Mouse (Mus musculus) forebrain, embryonic 15.5 days (tissue): ENCODE measurements at regions not wholly inside any gene's neighbourhood (a gene's known extent, or its start where the extent isn't known, plus 50 kb on each side); places are given as distances from the start of the nearest gene placed in this dataset.

Experiments used
- ATAC-seq: fragments of 200-750 bp; cut with Nextera tagmentation; replicated peaks from 2 replicates; pipeline ENCODE4 v1.8.0; 2017; ENCODE audit warnings: mild to moderate bottlenecking, moderate TSS enrichment, moderate library complexity
- H3K27ac ChIP-seq: fragments of 300-500 bp; sonication (generic); replicated peaks from 2 replicates; pipeline ENCODE4 v1.5.1; 2015; ENCODE audit warnings: mild to moderate bottlenecking, inconsistent platforms
- H3K27me3 ChIP-seq: fragments of 300-500 bp; sonication (generic); 2 replicates; pipeline ENCODE4 v1.6.1; 2015; ENCODE audit warnings: inconsistent platforms
- H3K36me3 ChIP-seq: fragments of 300-500 bp; sonication (generic); 2 replicates; pipeline ENCODE4 v1.6.1; 2015; ENCODE audit warnings: mild to moderate bottlenecking, inconsistent platforms
- H3K4me1 ChIP-seq: fragments of 300-500 bp; sonication (generic); 2 replicates; pipeline ENCODE4 v1.6.1; 2015; ENCODE audit warnings: inconsistent platforms
- H3K4me2 ChIP-seq: fragments of 300-500 bp; sonication (generic); replicated peaks from 2 replicates; pipeline ENCODE4 v1.6.1; 2015; ENCODE audit warnings: mild to moderate bottlenecking, inconsistent platforms
- H3K4me3 ChIP-seq: fragments of 300-500 bp; sonication (generic); 2 replicates; pipeline ENCODE4 v1.5.1; 2015; ENCODE audit warnings: mild to moderate bottlenecking, inconsistent platforms
- H3K9ac ChIP-seq: fragments of 300-500 bp; sonication (generic); replicated peaks from 2 replicates; pipeline ENCODE4 v1.6.1; 2015; ENCODE audit warnings: mild to moderate bottlenecking, inconsistent platforms
- H3K9me3 ChIP-seq: fragments of 300-500 bp; sonication (generic); 2 replicates; pipeline ENCODE4 v1.6.1; 2016; ENCODE audit warnings: inconsistent platforms
- WGBS: fragments of 180-500 bp; shearing (Covaris S2); methylation state at CpG from one replicate; pipeline ENCODE4 v1.1.7; 2015; ENCODE audit warnings: mixed read lengths; 5-methylcytosine and 5-hydroxymethylcytosine counted together

DNA sequence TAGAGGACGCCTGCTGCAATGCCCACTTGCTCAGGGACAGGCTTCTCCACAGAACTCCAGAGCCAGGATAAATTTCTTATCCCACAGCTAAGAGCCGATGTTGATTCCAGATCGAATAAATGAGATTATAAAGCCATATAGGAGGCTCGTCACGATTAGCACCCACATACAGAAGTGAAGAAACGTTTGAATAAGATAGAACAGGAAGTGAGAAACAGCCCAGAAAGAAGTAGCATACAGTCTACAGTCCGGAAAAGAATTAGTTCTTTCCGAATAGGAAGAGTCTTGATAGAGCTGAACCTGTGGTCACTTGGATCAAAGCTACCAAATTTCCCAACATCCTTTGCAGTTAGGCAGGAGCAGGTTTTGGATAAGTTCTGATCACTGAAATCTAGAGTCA is 133.0 kb upstream of the Runx1 start:
- 93% methylated on average over 8 of the region's 8 CpGs for WGBS
- Histone ChIP-seq H3K4me2 (no peak overlapping the region), H3K27me3 (no peaks in the 10 kb centered on the region), H3K27ac (no peak overlapping the region), H3K9me3 (no peaks in the 10 kb centered on the region), H3K9ac (no peak overlapping the region), H3K4me1 (no peaks in the 10 kb centered on the region), H3K36me3 (no peaks in the 10 kb centered on the region), H3K4me3 (no peak overlapping the region)
- ATAC-seq, result no peak

DNA sequence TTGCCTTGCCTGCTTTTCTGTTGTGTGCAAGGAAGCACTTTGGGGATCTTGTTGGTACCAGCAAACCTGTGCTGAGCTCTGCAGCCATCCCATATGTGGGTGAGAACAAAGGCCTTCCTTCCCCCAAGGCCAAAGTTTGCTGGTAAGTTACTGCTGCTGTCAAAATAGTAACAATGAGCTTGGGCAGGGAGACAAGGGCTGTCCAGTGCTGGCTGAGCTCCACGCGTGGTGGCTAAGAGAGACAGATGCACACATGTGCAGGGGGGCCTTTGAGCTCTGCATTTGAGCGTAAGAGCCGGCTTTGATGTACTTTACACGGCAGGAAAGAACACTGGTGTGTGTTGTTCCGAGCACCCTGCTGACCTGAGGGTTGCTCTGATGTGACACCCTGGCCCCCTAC is 132.2 kb upstream of the Runx1 start:
- H3K4me2 ChIP-seq, result no peak overlapping the region
- no peaks in the 10 kb centered on the region for H3K27me3 ChIP-seq
- no peak overlapping the region for H3K9ac ChIP-seq
- no peak for ATAC-seq
- whole genome bisulfite sequencing, result 68% methylated on average over 6 of the region's 6 CpGs
- no peak overlapping the region for H3K27ac ChIP-seq
- H3K4me1 ChIP-seq, result no peaks in the 10 kb centered on the region
- no peaks in the 10 kb centered on the region for H3K36me3 ChIP-seq
- no peaks in the 10 kb centered on the region for H3K9me3 ChIP-seq
- H3K4me3 ChIP-seq, result no peak overlapping the region

GRCm38 (mm10) chr16:92955508-92955907 is 129.6 kb upstream of the Runx1 start:
- no peaks in the 10 kb centered on the region for H3K36me3 ChIP-seq
- no peaks in the 10 kb centered on the region for H3K27me3 ChIP-seq
- H3K27ac ChIP-seq, result no peak overlapping the region
- no peak overlapping the region for H3K9ac ChIP-seq
- no peaks in the 10 kb centered on the region for H3K4me1 ChIP-seq
- no peak overlapping the region for H3K4me3 ChIP-seq
- ATAC-seq, result no peak
- H3K4me2 ChIP-seq, result no peak overlapping the region
- no peaks in the 10 kb centered on the region for H3K9me3 ChIP-seq
- 66% methylated on average over 5 of the region's 5 CpGs for WGBS

- Histone ChIP-seq H3K36me3 (no peaks in the 10 kb centered on the region), H3K4me1 (no peaks in the 10 kb centered on the region), H3K4me2 (no peak overlapping the region), H3K27me3 (no peaks in the 10 kb centered on the region), H3K9ac (no peak overlapping the region), H3K9me3 (no peaks in the 10 kb centered on the region), H3K4me3 (no peak overlapping the region), H3K27ac (no peak overlapping the region)
- WGBS, result 99% methylated on average over 4 of the region's 4 CpGs
- ATAC-seq, result no peak
Measured at GRCm38 (mm10) chr16:92955087-92955486, 129.1 kb upstream of the Runx1 start.

DNA sequence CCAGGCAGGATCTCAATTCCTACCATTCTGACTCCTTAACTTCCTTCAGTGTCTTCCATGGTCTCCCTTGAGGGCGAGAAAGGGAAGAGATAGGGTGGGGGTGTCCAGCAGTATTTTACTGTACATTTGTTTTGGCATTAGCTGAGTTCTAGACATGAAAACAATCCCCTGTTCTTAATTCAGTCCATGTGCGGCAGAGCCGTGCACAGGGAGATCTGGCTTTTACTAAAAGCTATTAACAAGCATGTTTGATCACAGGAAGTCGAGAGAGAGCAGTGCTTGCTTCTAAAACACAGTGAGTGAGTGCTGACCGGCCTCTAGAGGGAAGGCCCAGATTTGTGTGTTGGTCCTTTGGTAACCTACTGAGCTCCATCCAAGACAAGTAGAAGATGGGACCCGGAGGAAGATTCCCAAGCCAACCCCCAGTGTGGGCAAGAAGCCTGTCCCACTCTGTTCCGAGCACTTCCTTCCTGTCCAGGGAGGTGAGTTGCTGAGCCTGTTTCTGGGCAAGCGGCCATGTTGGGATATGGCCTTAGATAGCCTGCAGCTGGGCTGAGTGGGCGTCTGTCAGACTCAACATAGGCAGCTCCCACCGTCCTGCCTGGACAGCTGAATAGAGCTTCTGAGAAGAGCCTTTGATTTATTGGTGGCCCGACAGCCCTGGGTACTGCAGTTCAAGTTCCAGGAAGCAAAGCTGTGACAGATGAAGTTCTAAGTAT is 128.1 kb upstream of the Runx1 start:
- Histone ChIP-seq H3K4me2 (no peak overlapping the region), H3K27me3 (no peaks in the 10 kb centered on the region), H3K4me3 (no peak overlapping the region), H3K9ac (no peak overlapping the region), H3K4me1 (no peaks in the 10 kb centered on the region), H3K9me3 (no peaks in the 10 kb centered on the region), H3K27ac (no peak overlapping the region), H3K36me3 (no peaks in the 10 kb centered on the region)
- WGBS, result 74% methylated on average over 11 of the region's 11 CpGs
- ATAC-seq, result no peak

DNA sequence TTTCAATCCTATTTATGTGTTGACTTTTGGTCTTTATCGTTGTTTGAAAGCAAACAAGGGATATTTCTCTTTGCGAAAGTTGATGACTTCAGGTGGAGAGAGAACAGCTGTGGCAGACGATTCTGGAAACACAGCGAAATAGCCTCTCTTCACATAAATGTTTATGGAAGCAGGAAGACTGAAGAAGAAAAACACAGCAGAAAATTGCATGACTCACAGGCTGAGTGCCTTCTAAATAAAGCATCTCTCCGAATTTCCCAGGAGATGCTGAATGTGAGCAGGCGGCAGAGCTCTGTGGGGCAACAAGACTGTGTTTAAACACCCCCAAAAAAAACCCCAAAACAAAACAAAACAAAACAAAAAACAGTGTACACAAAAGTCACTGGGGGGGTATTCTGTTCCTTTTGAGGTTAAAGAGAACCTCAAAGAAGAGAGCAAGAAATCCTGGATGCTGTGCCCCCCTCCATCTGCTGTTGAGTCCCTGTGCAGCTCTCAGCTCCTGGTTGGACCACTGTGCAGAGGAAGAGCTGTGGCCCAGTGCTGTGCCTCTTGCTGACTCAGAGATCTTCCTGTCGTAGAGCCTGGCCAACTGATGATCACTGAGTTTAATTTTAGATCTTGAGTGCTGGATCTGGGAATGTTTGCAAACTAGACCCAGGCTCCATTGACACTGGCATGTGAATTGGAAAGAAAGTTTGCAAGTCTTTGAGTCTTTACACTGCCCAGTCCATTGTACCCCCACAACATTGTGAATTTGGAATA is 126.6 kb upstream of the Runx1 start:
- no peak for ATAC-seq
- Histone ChIP-seq H3K4me2 (no peak overlapping the region), H3K4me3 (no peak overlapping the region), H3K27me3 (no peaks in the 10 kb centered on the region), H3K9ac (no peak overlapping the region), H3K4me1 (no peaks in the 10 kb centered on the region), H3K9me3 (no peaks in the 10 kb centered on the region), H3K36me3 (no peaks in the 10 kb centered on the region), H3K27ac (no peak overlapping the region)
- WGBS, result 82% methylated on average over 7 of the region's 7 CpGs

- no peak overlapping the region for H3K9ac ChIP-seq
- no peak overlapping the region for H3K4me3 ChIP-seq
- WGBS, result 81% methylated on average over 6 of the region's 6 CpGs
Measured at GRCm38 (mm10) chr16:92951516-92951915, 125.6 kb upstream of the Runx1 start.

GRCm38 (mm10) chr16:92948494-92948893 is 122.5 kb upstream of the Runx1 start:
- no peak overlapping the region for H3K4me3 ChIP-seq
- no peak overlapping the region for H3K4me2 ChIP-seq
- H3K27me3 ChIP-seq, result no peaks in the 10 kb centered on the region
- WGBS, result 92% methylated on average over 13 of the region's 13 CpGs
- no peaks in the 10 kb centered on the region for H3K36me3 ChIP-seq
- H3K4me1 ChIP-seq, result no peaks in the 10 kb centered on the region
- H3K9ac ChIP-seq, result no peak overlapping the region
- no peaks in the 10 kb centered on the region for H3K9me3 ChIP-seq
- ATAC-seq, result no peak
- no peak overlapping the region for H3K27ac ChIP-seq

More at GRCm38 (mm10) chr16:92951516-92951915, 125.6 kb upstream of the Runx1 start:
- no peaks in the 10 kb centered on the region for H3K27me3 ChIP-seq
- no peaks in the 10 kb centered on the region for H3K4me1 ChIP-seq
- no peaks in the 10 kb centered on the region for H3K9me3 ChIP-seq
- H3K4me2 ChIP-seq, result no peak overlapping the region
- no peaks in the 10 kb centered on the region for H3K36me3 ChIP-seq
- no peak overlapping the region for H3K27ac ChIP-seq
- ATAC-seq, result no peak

DNA sequence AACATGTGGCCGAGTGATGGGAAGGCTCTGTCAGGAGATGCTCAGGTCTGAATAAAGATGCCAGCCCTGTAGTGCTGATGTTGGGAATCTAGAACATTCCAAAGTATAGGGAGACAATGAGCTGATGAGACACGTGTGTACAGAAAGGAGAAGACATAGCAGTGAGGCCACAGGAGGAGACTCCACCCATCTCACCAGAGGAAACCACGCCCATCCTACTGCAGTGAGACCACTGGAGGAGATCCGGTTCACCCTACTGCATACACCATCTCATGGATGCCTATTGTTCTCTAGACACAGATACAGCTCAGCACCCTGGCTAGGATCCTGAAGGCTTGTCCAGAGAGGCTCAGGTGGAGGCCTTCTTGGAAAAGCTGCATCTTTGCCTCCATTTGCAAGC is 120.6 kb upstream of the Runx1 start:
- no peak overlapping the region for H3K9ac ChIP-seq
- H3K9me3 ChIP-seq, result no peaks in the 10 kb centered on the region
- no peak overlapping the region for H3K4me2 ChIP-seq
- H3K4me1 ChIP-seq, result no peaks in the 10 kb centered on the region
- no peaks in the 10 kb centered on the region for H3K36me3 ChIP-seq
- 82% methylated on average over 4 of the region's 4 CpGs for WGBS
- no peak overlapping the region for H3K4me3 ChIP-seq
- no peak for ATAC-seq
- H3K27me3 ChIP-seq, result no peaks in the 10 kb centered on the region
- no peak overlapping the region for H3K27ac ChIP-seq

DNA sequence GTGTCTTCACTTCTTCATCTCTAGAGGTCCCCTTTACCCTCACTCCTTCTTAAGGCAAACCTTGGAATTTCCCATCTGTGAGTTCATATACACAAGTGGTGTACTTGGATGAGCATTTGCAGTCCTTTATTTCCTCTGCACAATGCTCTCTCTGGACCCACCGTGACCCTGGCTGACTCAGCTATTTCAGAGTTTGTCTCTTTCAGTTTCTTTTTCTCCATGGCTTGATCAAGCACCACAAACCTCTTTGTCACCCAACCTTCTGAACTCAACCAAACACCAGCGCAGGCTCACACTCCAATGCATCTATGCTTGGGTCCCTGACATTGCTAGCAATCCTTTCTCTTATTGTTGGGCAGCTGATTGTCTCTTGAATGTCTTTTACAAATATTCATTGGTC is 118.0 kb upstream of the Runx1 start:
- no peaks in the 10 kb centered on the region for H3K27me3 ChIP-seq
- no peak overlapping the region for H3K4me3 ChIP-seq
- no peak overlapping the region for H3K9ac ChIP-seq
- H3K36me3 ChIP-seq, result no peaks in the 10 kb centered on the region
- H3K9me3 ChIP-seq, result no peaks in the 10 kb centered on the region
- H3K4me1 ChIP-seq, result peaks cover 6% of the 10 kb centered on the region; the same call in 1 of the 2 replicates
- ATAC-seq, result no peak
- no peak overlapping the region for H3K4me2 ChIP-seq
- 74% methylated on average over 2 of the region's 2 CpGs for whole genome bisulfite sequencing
- H3K27ac ChIP-seq, result no peak overlapping the region

GRCm38 (mm10) chr16:92939618-92940017 is 113.7 kb upstream of the Runx1 start:
- Histone ChIP-seq H3K4me2 (no peak overlapping the region), H3K27ac (no peak overlapping the region), H3K27me3 (no peaks in the 10 kb centered on the region), H3K9me3 (no peaks in the 10 kb centered on the region), H3K36me3 (no peaks in the 10 kb centered on the region), H3K9ac (no peak overlapping the region), H3K4me1 (peaks cover 6% of the 10 kb centered on the region; the same call in 1 of the 2 replicates), H3K4me3 (no peak overlapping the region)
- 41% methylated on average over 8 of the region's 8 CpGs for whole genome bisulfite sequencing
- ATAC-seq, result no peak

DNA sequence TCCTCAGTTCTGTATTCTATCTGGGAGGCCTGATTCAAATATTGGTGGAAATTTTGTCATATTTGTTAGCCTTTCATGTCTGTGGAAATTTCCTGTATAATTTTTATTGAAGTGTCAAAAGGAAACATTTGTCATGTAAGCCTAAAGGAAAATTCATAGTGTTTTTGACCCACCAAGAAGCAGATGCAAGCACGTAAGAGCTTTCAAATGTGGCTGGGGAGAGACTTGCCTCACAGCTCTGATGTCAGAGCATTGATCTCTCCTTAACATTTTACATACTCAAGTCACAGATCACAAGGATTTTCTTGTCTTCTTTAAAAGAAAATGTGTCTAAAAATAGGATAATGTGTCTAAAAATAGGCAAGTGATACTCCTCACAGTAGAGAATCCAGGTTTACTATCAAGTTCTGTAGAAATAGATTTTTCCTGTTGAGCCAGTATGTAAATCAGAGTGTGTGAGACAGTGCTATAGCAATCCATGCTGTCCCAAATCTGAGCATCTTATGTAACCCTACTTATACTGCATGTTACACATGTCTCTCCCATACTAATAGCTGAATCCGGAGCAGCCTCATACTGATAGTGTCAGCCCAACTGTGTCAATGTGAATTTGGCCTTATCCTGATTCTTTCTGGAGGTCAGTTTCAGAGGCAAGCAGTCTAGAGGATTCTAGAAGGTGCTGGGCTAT is 110.0 kb upstream of the Runx1 start:
- Histone ChIP-seq H3K4me2 (no peak overlapping the region), H3K27me3 (no peaks in the 10 kb centered on the region), H3K36me3 (no peaks in the 10 kb centered on the region), H3K9me3 (no peaks in the 10 kb centered on the region), H3K4me3 (no peak overlapping the region), H3K9ac (no peak overlapping the region), H3K4me1 (peaks cover 6% of the 10 kb centered on the region; the same call in 1 of the 2 replicates), H3K27ac (no peak overlapping the region)
- 88% methylated on average over 2 of the region's 2 CpGs for WGBS
- no peak for ATAC-seq
